Mouse (Mus musculus) small intestine, adult 2 months (tissue): ENCODE results near the gene Nat8f2.
"Not testable (repeated sequence)": the region's sequence is repeated elsewhere in the genome, so short reads cannot be mapped to it uniquely, and the experiment has no call there.

ENCODE experiments used
- CTCF ChIP-seq: fragments of 200-500 bp; IDR thresholded peaks from 2 replicates; pipeline ENCODE4 v1.5.1; 2012; ENCODE audit warnings: low read depth, mild to moderate bottlenecking, control low read depth, inconsistent platforms, low read length, moderate library complexity, mixed read lengths; ENCODE audit not compliant: insufficient replicate concordance, insufficient read length; ENCODE audit errors: extremely low read depth
- POLR2A ChIP-seq: fragments of 200-500 bp; IDR thresholded peaks from 2 replicates; pipeline ENCODE4 v1.6.1; 2012; ENCODE audit warnings: low read depth, mild to moderate bottlenecking, control low read depth, inconsistent platforms, low read length, moderate library complexity

DNA sequence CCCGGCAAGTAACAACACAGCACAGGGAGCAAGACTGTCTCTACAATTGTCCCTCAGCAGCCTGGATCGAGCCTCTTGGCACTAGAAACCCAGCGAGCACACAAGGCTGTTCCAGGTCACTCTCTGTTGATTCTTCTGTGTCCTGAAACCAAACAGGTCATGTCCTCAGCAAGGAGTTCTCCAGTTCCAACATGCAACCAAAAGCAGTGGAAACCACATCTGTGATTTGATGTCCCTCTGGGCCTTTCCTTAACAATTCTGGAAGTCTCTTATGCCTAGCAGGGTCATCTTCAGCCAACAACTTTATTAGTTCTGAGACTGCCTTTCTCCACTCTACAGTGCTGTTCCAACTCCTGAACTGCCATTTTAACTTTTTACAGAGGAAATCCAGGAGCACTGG is 2.8 kb downstream of the Nat8f2 start:
- not testable (repeated sequence) for TF ChIP-seq CTCF, POLR2A
